ENCODE assay signal across 12 mouse cellular contexts in the genomic region with DNA sequence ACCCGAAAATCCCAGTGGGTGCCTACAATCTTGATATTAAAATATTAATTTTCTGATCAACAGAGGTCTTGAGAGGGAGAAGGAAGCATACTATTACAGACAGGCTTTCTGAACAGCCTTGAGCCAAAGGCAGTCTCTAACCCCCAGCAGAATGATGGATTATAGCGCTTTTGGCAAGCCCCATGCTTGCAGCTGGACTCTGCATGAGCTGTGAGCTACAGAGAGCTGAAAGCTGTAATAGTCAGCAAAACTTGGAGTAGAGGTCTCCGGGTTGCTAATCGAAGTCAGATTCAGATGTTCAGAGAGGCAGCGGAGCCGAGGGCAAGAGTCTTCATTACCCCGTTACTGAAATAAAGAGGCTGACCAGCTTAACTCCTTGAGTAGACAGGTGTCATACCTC. TPM values are rescaled to one million over a fixed set of nuclear protein-coding genes. Genes with fewer than 3 reads are reported as not detected.
DNase-seq lines count a peak whose midpoint lies in the region; ATAC-seq and TF ChIP-seq lines count a peak whose summit lies in the region.
"Had no signal": no experiment of that assay in that cellular context is flagged by ENCODE, and none has a peak within 500 bp of the region (broad histone marks: within the 10 kb centered on the region; RNA-seq: fewer than 3 reads in every experiment).

No protein-coding gene starts in this region.

- ATAC-seq in heart, embryonic 15.5 days (replicated peaks; ENCODE audit: insufficient number of reproducible peaks, insufficient read depth, low FRiP score, low read depth) = no peak
- ATAC-seq in kidney, postnatal 0 days (replicated peaks; ENCODE audit: low FRiP score, low read depth) = no peak
- ATAC-seq: inflammation-experienced regulatory T-cells, adult 6 months; midbrain, embryonic 13.5 days had no signal

- H3K27me3 ChIP-seq in heart, embryonic 15.5 days = no peaks in the 10 kb centered on the region
- no peaks in the 10 kb centered on the region for H3K27me3 ChIP-seq in kidney, postnatal 0 days (ENCODE audit: insufficient read depth, low read length)
- H3K27me3 ChIP-seq: embryonic facial prominence, embryonic 12.5 days; midbrain, embryonic 13.5 days had no signal

- WGBS in heart, embryonic 15.5 days = 68% methylated on average over 7 of the region's 7 CpGs
- 57% methylated on average over 7 of the region's 7 CpGs for WGBS in kidney, postnatal 0 days

- no peak overlapping the region for H3K9ac ChIP-seq in heart, embryonic 15.5 days
- no peak overlapping the region for H3K9ac ChIP-seq in kidney, postnatal 0 days (ENCODE audit: low read depth, low read length)
- H3K9ac ChIP-seq: embryonic facial prominence, embryonic 12.5 days; midbrain, embryonic 13.5 days had no signal

- H3K27ac ChIP-seq in heart, embryonic 15.5 days = peak overlapping the region; percentile 4; the same call in 1 of the 2 replicates
- H3K27ac ChIP-seq in kidney, postnatal 0 days = no peak overlapping the region
- H3K27ac ChIP-seq: embryonic facial prominence, embryonic 12.5 days; midbrain, embryonic 13.5 days had no signal

- DNase-seq in heart, postnatal 25 days (ENCODE audit: low spot score) = no peak
- peak; percentile 70 for DNase-seq in adrenal gland, postnatal 10 days
- DNase-seq in kidney, postnatal 0 days (ENCODE audit: low spot score) = peak; percentile 77
- peak; percentile 34 for DNase-seq in mesoderm, embryonic 11.5 days (ENCODE audit: low read depth, low spot score)
- DNase-seq in T-cell, adult 2 months (ENCODE audit: low spot score) = no peak
- no peak for DNase-seq in right cerebral cortex, adult 2 months (ENCODE audit: low spot score in 2 of 2)
- DNase-seq in embryo, embryonic 11 days = no peak
- DNase-seq: gastrocnemius, postnatal 36 days had no signal

- no peaks in the 10 kb centered on the region for H3K36me3 ChIP-seq in heart, embryonic 15.5 days
- H3K36me3 ChIP-seq in kidney, postnatal 0 days (ENCODE audit: insufficient read depth, low read length) = no peaks in the 10 kb centered on the region
- H3K36me3 ChIP-seq: embryonic facial prominence, embryonic 12.5 days; midbrain, embryonic 13.5 days had no signal

- intact Hi-C loops in heart, postnatal 25 days (cut with DNase I) = no loop called here

- TF ChIP-seq CTCF in kidney, postnatal 0 days (IDR thresholded peaks at IDR 0.05; ENCODE audit: low read depth) = no peak

- no peak overlapping the region for H3K4me3 ChIP-seq in heart, embryonic 15.5 days
- no peak overlapping the region for H3K4me3 ChIP-seq in kidney, postnatal 0 days (replicated peaks; ENCODE audit: low read depth, low read length)
- H3K4me3 ChIP-seq: embryonic facial prominence, embryonic 12.5 days; midbrain, embryonic 13.5 days had no signal

- no peak overlapping the region for H3K4me2 ChIP-seq in heart, embryonic 15.5 days
- H3K4me2 ChIP-seq in kidney, postnatal 0 days (ENCODE audit: low read length) = no peak overlapping the region
- H3K4me2 ChIP-seq: embryonic facial prominence, embryonic 12.5 days; midbrain, embryonic 13.5 days had no signal

- no peaks in the 10 kb centered on the region for H3K9me3 ChIP-seq in heart, embryonic 15.5 days (replicated peaks)
- H3K9me3 ChIP-seq in kidney, postnatal 0 days (replicated peaks; ENCODE audit: low read length) = no peaks in the 10 kb centered on the region
- H3K9me3 ChIP-seq: embryonic facial prominence, embryonic 12.5 days; midbrain, embryonic 13.5 days had no signal

- peaks cover 7% of the 10 kb centered on the region for H3K4me1 ChIP-seq in heart, embryonic 15.5 days (replicated peaks)
- H3K4me1 ChIP-seq in kidney, postnatal 0 days (replicated peaks; ENCODE audit: insufficient read depth, low read length) = peaks cover 2% of the 10 kb centered on the region; the same call in 1 of the 2 replicates
- H3K4me1 ChIP-seq: embryonic facial prominence, embryonic 12.5 days; midbrain, embryonic 13.5 days had no signal

RNA-seq across cellular contexts. Expression of gene Nid2, which starts 22.3 kb away (rescaled TPM):
- polyA plus RNA-seq in heart, embryonic 15.5 days (2015; fragmentation: Nextera tagmentation; extraction: Ambion mirVana) = 84.4 and 116 TPM in 2 replicates
- total RNA-seq in heart, postnatal 25 days (2021) = 10 to 100 TPM; 46.4 to 53.2 TPM
- total RNA-seq in adrenal gland, postnatal 10 days (2021) = 10 to 100 TPM; 59.7 to 74.5 TPM
- polyA plus RNA-seq in kidney, postnatal 0 days (2015; fragmentation: Nextera tagmentation; extraction: Ambion mirVana) = 65.3 and 71.0 TPM in 2 replicates

Comparison
In these comparisons a context has a peak if more than half of its experiments do, and no peak if none do; other contexts are left out.
1. DNase-seq: peak in adrenal gland, postnatal 10 days (single experiment), kidney, postnatal 0 days (single experiment) and mesoderm, embryonic 11.5 days (single experiment); none in heart, postnatal 25 days (single experiment), T-cell, adult 2 months (single experiment), right cerebral cortex, adult 2 months (0 of 2) and embryo, embryonic 11 days (single experiment).